Mouse (Mus musculus) kidney, postnatal 36 days (tissue): ENCODE measurements around the gene Lyrm7.
A peak's percentile ranks its signal among the peaks of the same experiment; 100 is the strongest.

ENCODE experiments used
- DNase-seq, 2 experiments: peaks; one replicate each; pipeline ENCODE4 v3.0.0; 2021 to 2022; ENCODE audit warnings: mixed read lengths in 2 of 2

Gene Lyrm7

DNA sequence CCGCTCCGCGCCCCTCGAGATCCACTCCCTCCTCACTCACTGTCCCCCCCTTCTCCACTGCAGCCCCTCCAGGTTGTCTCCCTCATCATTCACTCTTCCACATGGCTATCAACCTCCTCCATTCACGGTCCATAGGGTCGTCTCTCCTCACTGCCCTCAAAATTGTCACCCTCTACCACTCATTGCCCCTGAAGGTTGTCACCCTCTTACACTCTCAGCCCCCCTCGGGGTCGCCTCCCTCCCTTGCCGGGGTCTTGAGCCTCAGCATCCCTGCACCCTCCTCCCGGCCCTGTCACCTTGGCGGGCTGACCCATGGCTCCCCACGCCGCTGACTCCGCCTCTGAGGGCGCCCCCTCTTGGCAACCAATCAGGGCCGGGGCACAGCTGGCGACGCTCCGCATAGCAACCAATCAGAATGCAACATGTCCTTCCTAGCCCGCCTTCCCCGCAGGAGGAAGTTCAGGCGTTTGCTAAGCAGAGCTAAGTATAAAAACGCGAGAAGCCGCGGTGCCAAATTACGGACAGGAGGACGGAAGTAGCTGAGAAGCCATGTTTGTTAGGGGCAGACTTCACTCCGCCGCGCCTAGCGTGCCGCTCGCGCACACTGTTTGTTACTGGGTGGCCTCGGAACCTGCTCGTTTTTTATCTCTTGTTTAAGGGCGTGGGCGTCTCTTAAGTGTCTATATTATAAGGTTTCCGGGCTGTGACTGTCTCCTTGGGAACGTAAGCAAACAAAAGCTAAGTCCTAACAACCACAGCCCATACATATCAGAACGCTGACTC is at the start of gene Lyrm7:
TSS of gene Lyrm7 (minus strand) at position 661 of the 783 bp plus-strand sequence.
- DNase-seq: peak; percentile 97 to 99

DNA sequence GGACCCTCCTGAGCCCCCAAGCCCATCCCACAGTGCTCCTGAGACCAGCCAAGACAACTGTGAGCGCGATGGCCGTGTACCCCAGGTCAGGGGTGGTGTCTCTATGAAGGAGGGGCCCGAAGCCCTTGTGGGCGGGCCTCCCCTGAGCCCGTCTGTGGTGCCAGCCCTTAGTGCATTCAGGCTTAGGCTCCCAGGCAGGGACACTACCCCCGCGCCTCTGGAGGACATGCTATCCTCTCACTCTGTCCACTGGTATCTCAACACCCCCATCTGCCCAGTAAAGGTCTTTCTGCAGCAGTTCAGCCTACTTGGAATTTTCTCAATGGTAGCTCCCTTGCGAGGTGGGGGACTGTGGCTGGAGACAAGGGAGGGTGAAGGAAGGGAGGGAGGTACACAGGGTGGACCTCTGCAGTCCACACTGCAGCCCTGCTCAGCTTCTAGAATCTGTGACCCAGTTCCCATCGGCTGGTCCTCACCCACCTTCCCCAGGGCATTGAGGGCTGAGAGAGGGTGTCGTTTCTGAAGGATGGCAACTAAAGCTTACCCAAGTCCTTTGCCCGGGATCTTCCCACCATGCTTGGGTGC is 49.5 kb upstream of the Lyrm7 start:
- DNase-seq: peak; percentile 50 to 59

GRCm38 (mm10) chr11:54909273-54909672 is 48.6 kb upstream of the Lyrm7 start:
- DNase-seq: peak in 1 of 2 experiments; percentile 34

DNA sequence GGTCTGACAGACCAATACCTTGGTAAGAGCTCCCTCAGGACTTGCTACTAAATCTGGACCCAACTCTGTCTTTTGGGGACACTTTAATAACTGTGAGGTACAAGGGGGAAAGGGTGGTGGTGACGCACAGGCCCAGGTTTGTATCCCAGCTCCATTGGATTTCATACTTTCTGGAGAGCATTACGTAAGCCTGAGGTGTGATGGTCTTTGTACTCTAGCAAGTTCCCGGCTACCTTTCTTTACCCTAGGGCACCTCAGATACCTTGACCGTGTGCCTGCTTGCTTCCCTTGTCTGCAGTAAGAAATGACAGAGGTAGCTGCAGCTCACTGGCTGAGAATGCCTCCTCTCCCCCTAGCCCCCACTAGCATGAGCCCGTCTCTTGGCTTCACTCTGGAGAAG is 46.5 kb upstream of the Lyrm7 start:
- DNase-seq: no peak

DNA sequence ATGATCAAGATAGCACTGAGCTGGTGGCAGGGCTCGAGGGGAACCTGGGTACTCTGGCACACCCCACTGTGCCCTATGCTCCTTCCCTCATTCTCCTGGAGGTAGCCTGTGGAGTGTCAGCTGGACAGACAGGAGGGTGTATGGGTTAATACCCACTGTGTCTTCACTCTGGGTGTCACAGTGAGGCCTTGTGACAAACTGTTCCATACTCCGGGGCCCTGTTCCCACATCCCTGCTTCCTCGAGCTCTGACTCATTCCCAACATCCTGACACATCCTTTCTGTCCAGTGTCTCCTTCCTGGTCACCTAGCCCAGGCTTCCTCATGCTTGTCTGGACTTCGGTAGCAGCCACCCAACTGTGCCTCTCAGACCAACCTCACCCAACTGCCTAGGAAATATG is 45.8 kb upstream of the Lyrm7 start:
- DNase-seq: peak in 1 of 2 experiments; percentile 28

DNA sequence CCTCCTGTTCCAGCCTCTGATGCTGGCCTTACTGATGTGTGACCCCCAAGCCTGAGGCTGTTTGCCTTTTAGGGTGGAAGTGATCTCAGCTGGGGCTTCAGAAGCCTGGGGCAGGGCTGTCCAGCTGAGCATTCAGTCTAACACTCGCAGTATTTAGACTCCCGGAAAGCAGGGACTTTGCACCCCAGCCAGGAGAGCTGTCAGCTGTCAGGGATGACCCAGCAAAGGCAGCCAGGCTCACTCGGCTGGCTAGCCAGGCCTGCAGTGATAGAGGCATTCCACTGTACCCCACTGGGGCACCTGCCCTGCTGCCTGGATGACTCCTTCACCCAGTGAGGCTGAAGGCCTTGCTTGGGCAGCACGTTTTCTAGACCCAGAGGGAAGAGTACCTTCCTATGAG is 45.2 kb upstream of the Lyrm7 start:
- peak; percentile 52 to 75 for DNase-seq

GRCm38 (mm10) chr11:54905086-54905485 is 44.4 kb upstream of the Lyrm7 start:
- DNase-seq: no peak

DNA sequence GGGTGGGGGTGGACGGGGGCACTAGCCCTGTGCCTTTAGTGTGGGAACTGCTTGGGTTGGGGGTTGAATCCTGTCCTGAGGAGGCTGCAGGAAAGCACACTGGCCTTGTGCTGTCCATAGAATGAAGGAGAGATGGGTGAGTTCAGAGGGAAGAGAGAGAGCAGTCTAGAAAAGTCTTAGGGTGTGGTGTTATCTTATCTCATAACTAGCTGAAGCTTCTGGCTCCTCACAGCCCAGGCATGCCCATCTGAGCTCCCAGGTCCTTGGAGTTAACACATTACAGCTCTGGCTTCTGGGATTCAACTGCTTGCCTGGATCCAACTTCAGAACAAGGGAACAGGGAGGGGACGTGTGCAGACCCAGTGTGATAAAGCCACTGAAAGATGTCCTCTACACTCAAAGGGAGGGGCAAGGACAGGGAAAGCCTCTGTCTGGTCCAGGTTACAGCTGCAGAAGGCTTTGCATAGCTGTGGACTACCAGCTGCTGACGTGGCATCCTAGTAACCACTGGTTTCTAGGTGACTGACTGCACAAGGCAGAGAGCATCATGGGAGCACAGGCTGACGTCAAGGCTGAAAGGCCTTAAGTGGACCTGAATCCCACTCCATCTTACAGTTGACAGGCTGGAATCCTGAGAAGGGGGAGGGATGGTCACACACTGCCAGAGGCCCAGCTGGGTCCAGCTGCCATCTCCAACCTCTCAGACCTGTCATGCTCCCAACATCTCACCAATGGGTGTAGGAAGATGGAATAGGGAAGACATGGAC is 43.4 kb upstream of the Lyrm7 start:
- DNase-seq: peak; percentile 64 to 66

DNA sequence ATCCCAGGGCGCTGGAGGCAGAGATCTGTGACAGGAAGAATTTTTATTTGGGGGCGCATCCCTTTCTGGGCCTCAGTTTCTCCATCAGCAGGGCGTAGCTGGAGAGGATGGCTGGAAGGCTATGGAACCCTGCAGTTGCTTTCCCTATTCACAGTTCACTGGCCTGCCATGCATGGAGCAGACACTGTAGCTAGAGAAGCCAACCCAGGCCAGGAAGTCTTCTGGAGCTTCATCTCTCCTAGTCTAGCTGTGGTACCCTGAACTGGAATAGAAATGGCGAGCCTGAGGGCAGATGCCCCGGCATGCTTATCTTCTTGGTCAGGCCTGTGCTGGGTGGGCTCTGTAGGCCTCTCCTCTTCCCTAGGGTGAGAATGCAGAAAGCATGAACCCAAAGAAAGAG is 42.6 kb upstream of the Lyrm7 start:
- no peak for DNase-seq

DNA sequence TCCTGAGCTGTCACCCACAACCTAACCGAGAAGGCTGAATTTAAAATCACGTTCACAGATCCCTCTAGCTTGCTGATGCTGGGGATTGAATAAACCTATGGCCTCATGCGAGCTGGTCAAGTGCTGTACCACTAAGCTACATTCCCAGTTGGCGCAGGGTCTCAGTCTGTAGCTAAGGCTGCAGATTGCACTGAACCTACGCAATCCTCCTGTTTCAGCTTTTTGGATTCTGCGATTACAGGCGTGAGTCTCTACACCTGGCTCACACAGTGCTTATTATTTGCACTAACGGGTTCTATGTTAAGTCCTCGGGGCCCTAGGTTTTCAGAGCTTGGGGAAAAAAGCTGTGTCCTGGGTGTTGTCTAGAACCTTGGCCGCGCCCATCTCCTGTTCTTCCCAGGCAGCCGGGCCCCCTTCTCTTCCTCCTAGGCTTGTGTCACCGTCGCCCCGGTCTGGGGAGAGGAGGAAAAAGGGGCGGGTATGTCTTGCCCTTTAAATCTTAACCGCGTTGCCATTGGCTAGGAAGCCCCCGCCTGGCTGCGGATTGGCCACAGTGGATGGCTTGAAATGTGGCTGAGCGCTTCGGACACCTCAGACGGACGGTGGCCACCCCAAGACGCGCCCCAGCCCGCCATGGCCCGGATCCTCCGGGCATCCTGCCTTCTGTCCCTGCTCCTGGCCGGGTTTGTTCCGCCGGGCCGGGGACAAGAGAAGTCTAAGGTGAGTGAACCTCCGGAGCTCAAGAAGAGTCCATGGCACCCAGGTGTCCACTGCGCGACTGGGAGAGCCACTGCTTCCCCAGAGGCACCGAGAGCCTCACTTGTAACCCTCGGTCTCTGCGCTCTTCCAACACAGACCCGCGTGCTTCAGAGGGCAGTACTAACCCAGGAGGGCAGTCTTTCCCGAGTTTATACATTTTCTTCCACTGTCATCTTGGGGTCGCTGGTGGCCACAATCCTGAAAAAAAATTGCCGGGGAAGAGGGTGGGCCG is 41.9 kb upstream of the Lyrm7 start, which contains the start of gene Gpx3:
TSS of gene Gpx3 (plus strand) at position 121 of the 991 bp plus-strand sequence.
- DNase-seq: peak; percentile 89 to 94

GRCm38 (mm10) chr11:54899657-54900056 is 38.9 kb upstream of the Lyrm7 start:
- peak; percentile 49 to 70 for DNase-seq

GRCm38 (mm10) chr11:54897470-54897869 is 36.8 kb upstream of the Lyrm7 start:
- DNase-seq: peak; percentile 82 to 92

DNA sequence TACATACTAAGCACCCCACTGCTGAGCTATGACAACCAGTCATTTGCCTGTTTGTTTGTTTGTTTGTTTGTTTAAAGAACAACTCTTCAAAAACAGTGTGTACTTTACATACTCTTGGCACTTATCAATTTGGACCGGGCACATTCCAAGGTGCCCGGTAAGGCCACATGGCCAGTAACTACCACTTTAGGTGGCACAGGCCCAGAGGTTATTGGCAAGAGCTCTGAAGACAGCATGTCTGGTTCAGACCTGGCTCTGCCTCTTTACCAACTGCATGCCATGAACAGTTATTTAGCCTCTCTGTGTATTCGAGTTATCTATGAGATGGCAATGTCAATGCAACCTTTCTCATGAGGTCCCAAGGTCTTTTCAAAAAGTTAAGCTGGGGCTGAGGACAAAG is 35.9 kb upstream of the Lyrm7 start:
- peak; percentile 76 to 91 for DNase-seq

- DNase-seq: peak; percentile 78 to 89
Measured at GRCm38 (mm10) chr11:54894589-54894988, 33.9 kb upstream of the Lyrm7 start.

DNA sequence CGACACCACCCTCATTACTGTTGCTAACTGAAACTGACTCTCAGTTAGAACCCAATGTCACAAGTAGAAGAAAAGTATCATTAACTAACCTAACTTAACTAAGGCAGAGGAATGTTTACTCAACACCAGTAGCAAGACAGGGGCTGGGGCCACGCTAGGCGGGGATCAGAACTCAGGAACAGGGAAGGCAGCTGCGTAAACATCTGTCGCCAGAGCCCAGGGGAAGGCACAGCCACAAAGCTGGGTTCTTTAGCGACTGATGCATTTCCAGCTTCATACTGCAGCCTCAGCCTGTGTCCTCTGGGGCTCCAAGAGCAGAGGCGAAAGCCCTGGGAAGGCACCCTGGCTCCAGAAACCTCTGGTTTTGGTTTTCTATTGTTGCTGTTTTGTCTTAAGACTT is 31.4 kb upstream of the Lyrm7 start:
- DNase-seq: peak; percentile 62

DNA sequence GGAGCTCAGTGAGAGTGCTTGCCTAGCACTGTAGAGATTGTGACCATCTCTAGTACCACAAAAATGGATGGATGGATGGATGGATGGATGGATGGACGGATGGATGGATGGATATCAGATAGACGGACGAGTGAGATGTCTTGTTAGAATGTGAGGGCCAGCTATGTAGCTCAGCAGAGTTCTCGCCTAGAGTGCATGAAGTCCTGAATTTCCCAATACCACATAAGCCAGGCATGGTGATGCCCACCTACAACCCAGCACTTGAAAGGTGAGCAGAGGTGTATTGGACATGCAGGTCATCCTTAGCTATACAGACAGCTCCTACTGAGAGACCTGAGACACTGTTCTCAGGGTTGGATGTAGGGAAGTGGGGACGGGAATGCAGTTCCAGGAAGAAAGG is 30.6 kb upstream of the Lyrm7 start:
- no peak for DNase-seq

DNA sequence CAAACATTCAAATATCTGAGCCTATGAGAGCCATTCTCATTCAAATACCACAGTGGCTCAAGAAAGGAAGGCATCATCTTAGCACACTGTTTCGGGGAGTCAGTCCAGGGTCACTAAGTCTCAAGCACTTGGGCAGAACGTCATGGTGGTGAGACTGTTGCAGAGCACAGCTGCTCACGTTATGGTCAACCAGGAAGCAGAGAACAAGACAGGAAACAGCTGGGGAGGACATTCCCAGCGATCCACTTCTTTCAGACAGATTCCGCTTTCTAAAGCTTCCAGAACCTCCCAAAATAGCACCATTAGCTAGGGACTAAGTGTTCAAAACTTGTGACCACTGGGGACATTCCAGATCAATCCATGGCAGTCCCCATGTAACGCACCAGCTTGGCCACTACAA is 27.2 kb upstream of the Lyrm7 start:
- no peak for DNase-seq

DNA sequence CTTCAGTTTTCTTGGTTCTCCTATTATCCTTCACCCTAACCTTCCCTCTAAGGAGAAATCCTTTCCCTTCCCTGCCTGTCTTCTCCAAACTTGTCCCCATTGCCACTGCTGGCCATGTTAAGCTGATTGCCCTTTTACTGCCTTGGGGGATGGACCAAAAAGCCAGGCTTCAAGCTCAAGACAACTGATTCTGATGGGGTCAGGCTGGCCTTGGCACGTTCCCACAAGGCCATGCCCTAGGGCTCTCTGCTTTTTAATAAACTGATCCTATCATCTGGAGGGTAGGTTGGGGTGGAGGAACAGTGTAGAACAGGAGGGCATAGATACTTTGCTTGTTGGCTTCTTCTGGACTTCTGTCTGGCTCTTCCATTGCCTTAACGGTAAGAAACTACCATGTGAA is 24.7 kb upstream of the Lyrm7 start:
- DNase-seq: no peak

GRCm38 (mm10) chr11:54884937-54885336 is 24.2 kb upstream of the Lyrm7 start:
- peak; percentile 85 to 96 for DNase-seq

GRCm38 (mm10) chr11:54884197-54884828 is 23.6 kb upstream of the Lyrm7 start:
- peak in 1 of 2 experiments; percentile 55 for DNase-seq

GRCm38 (mm10) chr11:54882671-54883070 is 22.0 kb upstream of the Lyrm7 start:
- peak; percentile 79 to 87 for DNase-seq

DNA sequence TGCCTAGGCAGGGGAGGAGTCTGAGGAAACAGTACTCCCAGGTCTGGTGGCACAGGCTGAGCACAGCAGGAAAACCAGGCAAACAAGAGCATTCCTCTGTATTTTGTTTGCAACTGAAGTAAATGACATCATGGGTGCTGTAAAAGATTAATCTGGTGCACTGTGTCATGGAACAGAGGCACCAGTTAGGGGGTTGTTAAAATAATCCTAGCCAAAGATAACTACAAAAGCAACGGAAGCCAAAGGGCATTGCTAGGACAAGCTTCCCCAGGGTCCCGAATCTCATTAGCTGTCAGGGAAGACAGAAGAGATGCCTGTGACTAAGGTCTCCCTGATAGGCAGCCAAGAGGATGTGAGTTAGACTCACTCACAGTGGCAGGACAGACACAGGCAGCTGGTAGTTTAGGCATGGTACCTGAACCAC is 20.3 kb upstream of the Lyrm7 start:
- peak; percentile 66 to 91 for DNase-seq
